Mouse (Mus musculus) CD4-positive, CD25-positive, alpha-beta regulatory T cell (primary cell): Measurements from ENCODE around the gene Angpt4. TPM values are rescaled to one million over a fixed set of nuclear protein-coding genes. Genes with fewer than 3 reads are reported as not detected.

ENCODE experiments used
- polyA plus RNA-seq: library from polyadenylated mRNA; unstranded; fragments of 100-300 nt; shearing (Covaris generic); gene quantifications from one replicate; pipeline ENCODE4 v1.2.1, GENCODE M21; 2017

The Angpt4 gene
- polyA plus RNA-seq: 0.14 TPM

DNA sequence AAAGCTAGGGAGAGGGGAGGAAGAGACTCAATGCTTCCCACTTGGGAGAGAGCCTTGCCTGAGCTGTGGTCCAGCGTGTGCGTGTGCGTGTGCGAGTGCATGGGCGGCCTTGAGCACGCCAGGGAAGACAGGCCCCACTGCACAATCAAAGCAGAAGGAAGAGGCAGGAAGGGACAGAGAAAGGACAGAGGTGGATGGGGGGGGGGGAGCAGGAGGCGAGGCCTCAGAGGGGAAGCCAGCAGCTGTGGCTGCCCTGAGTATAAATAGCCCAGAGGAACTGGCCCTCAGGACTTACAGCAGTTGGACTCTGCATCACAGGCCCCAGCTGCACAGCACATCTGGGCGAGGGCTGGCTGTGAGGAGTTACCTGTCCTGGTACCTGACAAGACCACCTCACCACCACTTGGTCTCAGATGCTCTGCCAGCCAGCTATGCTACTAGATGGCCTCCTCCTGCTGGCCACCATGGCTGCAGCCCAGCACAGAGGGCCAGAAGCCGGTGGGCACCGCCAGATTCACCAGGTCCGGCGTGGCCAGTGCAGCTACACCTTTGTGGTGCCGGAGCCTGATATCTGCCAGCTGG lies at the start of gene Angpt4:
Gene Angpt4, plus strand, starts transcription at position 292 of the 582 bp plus-strand sequence.

GRCm38 (mm10) chr2:151979470-151980354 lies 68.7 kb downstream of the Angpt4 start, which contains the start of gene Fam110a:
Fam110a (minus strand) TSS chr2:151980219.

Other genes starting within 250 kb of the Angpt4 start
- not detected for gene Rad21l, start 242.7 kb upstream of the Angpt4 start, polyA plus RNA-seq
- gene Tmem74b, start 209.2 kb upstream of the Angpt4 start, polyA plus RNA-seq: not detected
- gene Psmf1, start 167.0 kb upstream of the Angpt4 start, polyA plus RNA-seq: 70.7 TPM
- not detected for gene Rspo4, start 68.3 kb upstream of the Angpt4 start, polyA plus RNA-seq
- gene Fam110a, start 69.0 kb downstream of the Angpt4 start, polyA plus RNA-seq: 16.9 TPM
- 6.0 TPM for gene Slc52a3, start 85.3 kb downstream of the Angpt4 start, polyA plus RNA-seq
- gene Scrt2, start 170.3 kb downstream of the Angpt4 start, polyA plus RNA-seq: not detected
- 0.95 TPM for gene Srxn1, start 194.3 kb downstream of the Angpt4 start, polyA plus RNA-seq
- not detected for gene Tcf15, start 232.4 kb downstream of the Angpt4 start, polyA plus RNA-seq